Mouse (Mus musculus) embryonic facial prominence, embryonic 11.5 days (tissue): ENCODE results near the gene Utp14b. TPM values are rescaled to one million over a fixed set of nuclear protein-coding genes. Genes with fewer than 3 reads are reported as not detected.

ENCODE experiments used
- ATAC-seq: fragments of 200-750 bp; cut with Nextera tagmentation; replicated peaks from 2 replicates; pipeline ENCODE4 v1.8.0; 2017; ENCODE audit warnings: low read depth; ENCODE audit not compliant: insufficient number of reproducible peaks, low FRiP score, low TSS enrichment
- DNase-seq: peaks from one replicate; pipeline ENCODE4 v3.0.0-alpha.2; 2015; ENCODE audit warnings: low spot score
- H3K27ac ChIP-seq: fragments of 300-500 bp; sonication (generic); replicated peaks from 2 replicates; pipeline ENCODE4 v1.5.1; 2014; ENCODE audit warnings: mild to moderate bottlenecking, low read depth, low read length, control low read depth
- H3K27me3 ChIP-seq: fragments of 300-500 bp; sonication (generic); 2 replicates; pipeline ENCODE4 v1.6.1; 2014; ENCODE audit warnings: mild to moderate bottlenecking, low read length, moderate library complexity, mixed read lengths; ENCODE audit not compliant: control insufficient read depth, insufficient read depth
- H3K36me3 ChIP-seq: fragments of 300-500 bp; sonication (generic); replicated peaks from 2 replicates; pipeline ENCODE4 v1.6.1; 2014; ENCODE audit warnings: low read depth, mild to moderate bottlenecking, low read length, moderate library complexity, mixed read lengths; ENCODE audit not compliant: control insufficient read depth, insufficient read depth
- H3K4me1 ChIP-seq: fragments of 300-500 bp; sonication (generic); 2 replicates; pipeline ENCODE4 v1.6.1; 2014; ENCODE audit warnings: low read length, mixed read lengths; ENCODE audit not compliant: control insufficient read depth, insufficient read depth
- H3K4me2 ChIP-seq: fragments of 300-500 bp; sonication (generic); 2 replicates; pipeline ENCODE4 v1.6.1; 2014; ENCODE audit warnings: low read depth, mild to moderate bottlenecking, control low read depth, low read length, moderate library complexity
- H3K4me3 ChIP-seq: fragments of 300-500 bp; sonication (generic); 2 replicates; pipeline ENCODE4 v1.5.1; 2014; ENCODE audit warnings: low read depth, low read length, control low read depth
- H3K9ac ChIP-seq: fragments of 300-500 bp; sonication (generic); replicated peaks from 2 replicates; pipeline ENCODE4 v1.6.1; 2014; ENCODE audit warnings: mild to moderate bottlenecking, control low read depth, low read length
- H3K9me3 ChIP-seq: fragments of 300-500 bp; sonication (generic); replicated peaks from 2 replicates; pipeline ENCODE4 v1.6.1; 2016; ENCODE audit warnings: mild to moderate bottlenecking, low read length, inconsistent platforms, mixed read lengths; ENCODE audit not compliant: control insufficient read depth
- WGBS: fragments of 180-500 bp; shearing (Covaris S2); extraction: QIAGEN DNeasy Blood & Tissue Kit; methylation state at CpG from one replicate; pipeline ENCODE4 v1.1.7; 2014; 5-methylcytosine and 5-hydroxymethylcytosine counted together
- polyA plus RNA-seq: library from polyadenylated mRNA; unstranded; fragments of >200 nt; fragmentation: Nextera tagmentation; extraction: Ambion mirVana; gene quantifications from 2 replicates; pipeline ENCODE4 v1.2.1, GENCODE M21; 2014

The Utp14b gene
- polyA plus RNA-seq, 1 experiment from 2014 or later: 6.6 TPM

DNA sequence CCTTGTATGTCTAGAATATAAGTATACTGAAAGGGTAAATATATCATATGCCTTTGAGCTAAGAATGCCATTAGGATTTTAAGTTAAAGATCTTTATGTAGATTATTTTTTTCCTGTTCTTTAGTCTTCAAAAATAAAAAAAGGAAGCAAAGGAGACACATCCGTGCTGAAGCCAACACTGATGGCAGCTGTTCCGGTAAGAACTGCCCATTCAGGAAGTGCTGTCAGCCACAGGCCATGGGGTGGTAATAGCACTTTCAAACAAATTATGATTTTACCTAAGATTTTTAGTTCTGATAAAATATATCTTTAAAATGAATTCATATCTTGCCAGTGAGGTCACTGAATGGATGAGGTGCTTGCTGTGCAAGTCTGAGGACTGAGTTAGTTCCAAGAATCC, 38.5 kb downstream of the Utp14b start:
- WGBS: 93% methylated on average over 2 of the region's 2 CpGs
- no peaks in the 10 kb centered on the region for H3K27me3 ChIP-seq
- no peaks in the 10 kb centered on the region for H3K9me3 ChIP-seq
- no peak overlapping the region for H3K9ac ChIP-seq
- H3K4me1 ChIP-seq: no peaks in the 10 kb centered on the region
- H3K4me2 ChIP-seq: no peak overlapping the region
- DNase-seq (no peak), ATAC-seq (no peak)
- H3K4me3 ChIP-seq: no peak overlapping the region
- H3K36me3 ChIP-seq: peaks cover 11% of the 10 kb centered on the region
- H3K27ac ChIP-seq: no peak overlapping the region

DNA sequence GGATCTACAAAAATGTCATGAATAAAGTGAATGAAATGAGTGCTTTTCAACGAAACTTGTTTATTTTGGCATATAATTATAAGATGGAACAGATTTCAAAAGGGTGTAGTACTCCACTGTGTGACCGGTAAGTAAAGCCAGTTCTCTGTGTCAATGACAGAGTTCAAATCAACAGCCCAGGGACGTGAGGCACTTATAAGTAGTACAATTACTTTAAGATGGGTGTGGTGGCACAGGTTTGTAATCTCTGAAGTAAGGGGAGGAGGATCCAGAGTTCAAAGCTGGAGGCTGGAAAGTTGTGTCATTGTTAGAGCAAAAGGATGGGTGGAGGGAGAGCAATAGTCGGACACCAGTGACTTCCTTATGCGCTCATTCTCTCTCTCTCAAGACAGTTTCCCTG, 39.1 kb downstream of the Utp14b start:
- no peaks in the 10 kb centered on the region for H3K27me3 ChIP-seq
- H3K4me3 ChIP-seq: no peak overlapping the region
- no peak overlapping the region for H3K27ac ChIP-seq
- no peak overlapping the region for H3K4me2 ChIP-seq
- no peak for DNase-seq
- ATAC-seq: no peak
- H3K9ac ChIP-seq: no peak overlapping the region
- H3K4me1 ChIP-seq: no peaks in the 10 kb centered on the region
- H3K36me3 ChIP-seq: peaks cover 13% of the 10 kb centered on the region
- 87% methylated on average over 5 of the region's 5 CpGs for WGBS
- H3K9me3 ChIP-seq: no peaks in the 10 kb centered on the region

DNA sequence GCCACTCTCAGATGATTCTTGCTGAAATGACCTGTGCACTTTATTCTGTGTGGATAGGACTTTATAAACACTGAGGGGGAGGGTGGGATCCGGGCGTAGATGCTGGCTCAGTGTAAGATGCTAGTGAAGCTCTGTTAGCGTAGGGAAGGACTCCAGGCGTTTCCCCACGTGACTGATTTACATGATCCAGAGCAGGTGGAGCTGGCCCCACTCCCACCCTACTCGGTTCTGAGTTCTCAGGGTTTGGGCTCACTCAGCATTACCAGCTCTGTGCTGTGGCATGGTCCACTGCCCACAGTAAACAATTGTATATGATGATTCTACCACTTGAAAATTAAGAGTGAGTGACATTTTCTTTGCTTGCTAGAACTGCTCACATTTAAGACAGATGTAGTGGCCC, 40.3 kb downstream of the Utp14b start:
- Histone ChIP-seq H3K4me2 (no peak overlapping the region), H3K9ac (no peak overlapping the region), H3K9me3 (no peaks in the 10 kb centered on the region), H3K36me3 (peaks cover 11% of the 10 kb centered on the region), H3K4me3 (no peak overlapping the region), H3K4me1 (no peaks in the 10 kb centered on the region), H3K27me3 (no peaks in the 10 kb centered on the region), H3K27ac (no peak overlapping the region)
- ATAC-seq (no peak), DNase-seq (no peak)
- 90% methylated on average over 6 of the region's 6 CpGs for WGBS

DNA sequence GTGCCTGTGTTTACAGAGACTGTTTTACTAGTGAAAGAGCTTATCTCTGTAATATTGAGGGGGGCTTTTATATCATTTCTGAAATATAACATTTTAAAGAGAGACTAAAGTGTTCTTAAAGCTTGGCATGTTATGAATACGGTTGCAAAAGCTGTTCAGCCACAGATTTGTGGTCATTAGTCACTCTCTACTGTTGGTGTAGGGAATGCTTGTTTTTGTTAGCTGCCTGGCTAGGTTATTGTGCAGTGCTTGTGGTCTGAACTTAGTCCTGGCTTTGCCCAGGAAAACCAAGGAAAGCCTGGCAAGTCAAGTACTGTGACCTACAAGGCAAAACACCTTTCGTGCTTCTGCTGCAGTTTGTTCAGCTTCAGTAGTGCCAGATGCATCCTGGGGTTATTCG, 43.9 kb downstream of the Utp14b start:
- DNase-seq: no peak
- Histone ChIP-seq H3K9me3 (no peaks in the 10 kb centered on the region), H3K4me2 (no peak overlapping the region), H3K4me1 (no peaks in the 10 kb centered on the region), H3K27ac (no peak overlapping the region), H3K27me3 (no peaks in the 10 kb centered on the region), H3K9ac (no peak overlapping the region), H3K4me3 (no peak overlapping the region), H3K36me3 (peaks cover 12% of the 10 kb centered on the region)
- WGBS: 92% methylated on average over 3 of the region's 3 CpGs
- ATAC-seq: no peak

DNA sequence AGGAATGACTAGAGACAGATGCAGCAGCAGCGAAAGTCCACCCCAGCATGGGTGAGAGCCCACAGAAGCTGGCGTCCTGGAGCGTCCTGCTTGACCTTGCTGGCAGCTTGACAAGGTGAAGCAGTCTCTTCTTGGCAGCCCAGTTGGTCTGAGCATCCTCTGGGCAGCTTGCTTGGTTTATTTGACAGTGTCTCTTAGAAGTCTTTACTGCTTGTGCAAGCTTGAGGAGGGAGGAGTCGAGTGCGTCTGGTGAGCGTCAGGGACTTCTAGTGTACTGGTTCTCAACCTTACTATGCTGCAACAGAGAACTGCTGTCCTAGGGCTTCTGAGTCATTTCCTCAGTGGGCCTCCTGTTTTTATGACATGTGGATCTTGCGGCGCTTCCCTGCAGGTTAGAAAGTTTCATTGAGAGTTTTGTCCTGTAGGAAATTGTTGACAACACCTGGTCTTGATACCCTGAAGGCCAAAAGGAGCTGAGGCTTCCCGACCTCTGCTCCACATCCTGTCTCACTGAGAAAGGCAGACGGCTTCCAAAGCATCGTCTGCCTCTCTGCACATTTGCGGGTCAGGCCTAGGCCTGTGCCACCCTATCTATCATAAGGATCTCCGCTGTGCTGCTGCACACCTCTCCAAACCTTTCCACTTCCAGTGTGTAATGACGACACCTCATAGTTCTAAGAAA, 44.6 kb downstream of the Utp14b start:
- no peak overlapping the region for H3K9ac ChIP-seq

DNA sequence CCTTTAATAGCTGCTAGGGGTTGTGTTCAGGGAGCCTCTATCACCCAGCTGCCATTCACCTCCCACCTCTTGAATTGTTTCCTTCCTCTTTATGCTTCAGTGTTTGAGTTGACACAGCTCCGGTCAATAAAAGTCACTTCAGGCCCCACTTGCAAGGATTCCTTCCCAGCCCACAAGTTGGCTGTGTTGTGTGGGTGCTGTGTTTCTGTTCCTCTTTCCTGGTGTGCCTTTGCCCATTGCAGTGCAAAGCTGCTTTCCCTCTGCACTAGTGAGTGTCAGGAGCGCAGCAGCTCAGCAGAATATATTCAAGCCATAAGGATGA, 45.1 kb downstream of the Utp14b start:
- DNase-seq: no peak
- no peak overlapping the region for H3K9ac ChIP-seq
- H3K36me3 ChIP-seq: peaks cover 12% of the 10 kb centered on the region
- no peak overlapping the region for H3K4me2 ChIP-seq
- H3K9me3 ChIP-seq: no peaks in the 10 kb centered on the region
- no peaks in the 10 kb centered on the region for H3K27me3 ChIP-seq
- no peak for ATAC-seq
- H3K4me1 ChIP-seq: no peaks in the 10 kb centered on the region
- WGBS: 93% methylated on average over 2 of the region's 2 CpGs
- H3K27ac ChIP-seq: no peak overlapping the region
- H3K4me3 ChIP-seq: no peak overlapping the region

More for the DNA sequence above, 44.6 kb downstream of the Utp14b start:
- Histone ChIP-seq H3K4me1 (no peaks in the 10 kb centered on the region), H3K36me3 (peaks cover 12% of the 10 kb centered on the region), H3K27ac (no peak overlapping the region), H3K4me3 (no peak overlapping the region), H3K4me2 (no peak overlapping the region), H3K27me3 (no peaks in the 10 kb centered on the region), H3K9me3 (no peaks in the 10 kb centered on the region)
- WGBS: 88% methylated on average over 14 of the region's 14 CpGs
- DNase-seq (no peak), ATAC-seq (no peak)

DNA sequence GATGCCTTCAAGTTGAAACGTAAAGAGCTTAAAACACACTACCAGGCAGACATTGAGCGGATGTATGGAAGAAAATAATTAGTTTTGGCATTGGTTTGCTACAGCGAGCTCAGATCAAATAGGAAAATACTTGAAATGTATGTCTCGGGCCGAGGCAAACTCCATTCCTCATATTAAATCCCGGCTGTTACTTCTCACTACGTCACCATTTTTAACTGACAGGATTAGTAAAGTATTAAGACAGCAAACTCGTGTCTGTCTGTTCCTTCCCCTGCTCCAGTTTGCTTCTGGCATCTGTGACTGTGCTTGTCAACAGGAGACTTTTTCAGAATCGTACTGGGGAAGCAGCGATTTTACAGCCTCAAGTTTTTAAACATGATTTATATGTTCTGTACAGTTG, 48.5 kb downstream of the Utp14b start:
- peaks cover 3% of the 10 kb centered on the region for H3K36me3 ChIP-seq
- H3K9ac ChIP-seq: no peak overlapping the region
- no peaks in the 10 kb centered on the region for H3K27me3 ChIP-seq
- no peak overlapping the region for H3K4me2 ChIP-seq
- no peak for ATAC-seq
- H3K27ac ChIP-seq: no peak overlapping the region
- 87% methylated on average over 10 of the region's 10 CpGs for WGBS
- DNase-seq: no peak
- no peaks in the 10 kb centered on the region for H3K9me3 ChIP-seq
- no peaks in the 10 kb centered on the region for H3K4me1 ChIP-seq
- no peak overlapping the region for H3K4me3 ChIP-seq

DNA sequence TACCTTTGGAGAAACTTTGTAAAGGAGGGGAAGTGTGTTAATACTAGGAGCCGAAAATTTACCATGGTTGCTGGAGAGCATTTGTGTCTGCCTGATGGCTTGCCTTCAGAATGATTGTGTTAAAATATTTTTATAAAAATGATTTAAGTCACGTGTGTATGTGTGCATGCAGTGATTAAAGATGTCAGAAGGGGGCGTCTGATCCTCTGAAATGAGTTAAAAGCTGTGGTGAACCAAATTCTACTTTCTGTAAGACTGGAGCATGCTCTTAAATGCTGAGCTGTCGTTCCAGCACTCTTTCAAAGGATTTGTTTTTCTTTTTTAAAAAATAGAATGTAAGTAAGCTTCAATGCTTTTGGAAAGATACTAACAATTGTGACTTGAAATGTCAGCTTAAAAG, 49.4 kb downstream of the Utp14b start:
- peaks cover 2% of the 10 kb centered on the region for H3K36me3 ChIP-seq
- WGBS: 64% methylated on average over 4 of the region's 4 CpGs

More for the DNA sequence above, 49.4 kb downstream of the Utp14b start:
- Histone ChIP-seq H3K4me3 (no peak overlapping the region), H3K4me1 (no peaks in the 10 kb centered on the region), H3K9ac (no peak overlapping the region), H3K4me2 (no peak overlapping the region), H3K9me3 (no peaks in the 10 kb centered on the region), H3K27ac (no peak overlapping the region), H3K27me3 (no peaks in the 10 kb centered on the region)
- peak; percentile 63 for DNase-seq
- no peak for ATAC-seq
